Comparison of ENCODE assay signal across 8 mouse cellular contexts in the genomic region with DNA sequence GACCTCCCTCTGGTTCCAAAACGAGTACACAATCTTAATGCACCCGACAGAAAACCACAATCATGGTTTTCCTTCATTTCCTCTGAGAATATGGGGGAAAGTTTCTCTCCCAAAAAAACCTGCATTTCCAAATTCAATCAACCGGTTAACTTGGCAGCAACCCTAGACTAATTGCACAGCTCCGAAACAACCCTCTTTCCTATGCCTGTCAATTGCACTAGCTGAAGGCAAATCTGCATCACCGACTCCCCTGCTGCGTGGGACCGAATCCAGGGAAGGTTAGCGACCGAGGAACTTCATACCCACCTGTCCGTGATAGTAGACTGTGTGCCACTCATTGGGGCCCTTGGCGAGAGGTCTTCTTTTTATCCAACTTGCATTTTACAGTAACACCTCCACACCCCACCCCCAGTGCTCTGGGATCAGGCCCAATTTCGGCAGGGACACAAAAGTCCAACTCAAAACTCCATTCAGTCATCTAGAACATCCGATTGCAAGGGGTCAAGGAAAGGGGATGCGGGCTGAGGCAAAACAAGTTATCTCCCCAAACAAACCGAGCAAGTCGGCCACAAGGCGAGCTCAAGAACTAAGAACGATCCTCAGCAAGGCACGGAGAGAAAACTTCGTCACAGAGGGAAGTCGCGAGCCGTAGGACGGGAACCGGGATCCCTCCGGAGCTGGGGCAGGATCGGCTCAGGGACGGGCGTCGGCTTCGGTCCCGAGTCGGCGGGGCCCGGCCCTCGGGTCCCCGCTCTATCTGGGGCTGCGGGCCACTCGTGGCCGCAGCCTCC. TPM values are rescaled to one million over a fixed set of nuclear protein-coding genes. Genes with fewer than 3 reads are reported as not detected.
DNase-seq lines count a peak whose midpoint lies in the region; ATAC-seq lines count a peak whose summit lies in the region.

No protein-coding gene starts in this region.

- intact Hi-C loops in heart, postnatal 10 days (cut with DNase I) = loop anchor here (2.0 to 5.0 kb wide), 2 partner anchors 18 to 63 kb away; no protein-coding TSS in a partner anchor

- H3K4me1 ChIP-seq in embryonic facial prominence, embryonic 15.5 days = peaks cover 43% of the 10 kb centered on the region
- peaks cover 25% of the 10 kb centered on the region for H3K4me1 ChIP-seq in midbrain, embryonic 14.5 days (ENCODE audit: control insufficient read depth, insufficient read depth, low read length)

- peak; percentile 21 for DNase-seq in right cerebral cortex, adult 18-20 months
- DNase-seq in right cerebral cortex, postnatal 14 days = no peak
- peak; percentile 72 for DNase-seq in adrenal gland, adult 2 months
- peak; percentile 62 to 71 for DNase-seq in heart, postnatal 10 days
- DNase-seq in large intestine, adult 2 months (ENCODE audit: low read depth, low spot score) = peak; percentile 25
- DNase-seq in midbrain, embryonic 14.5 days = peak; percentile 67
- DNase-seq in yolk sac, embryonic 10.5 days (ENCODE audit: low spot score) = peak; percentile 46

- no peaks in the 10 kb centered on the region for H3K27me3 ChIP-seq in embryonic facial prominence, embryonic 15.5 days
- H3K27me3 ChIP-seq in midbrain, embryonic 14.5 days (ENCODE audit: control insufficient read depth, insufficient read depth, low read length) = no peaks in the 10 kb centered on the region

- H3K4me2 ChIP-seq in embryonic facial prominence, embryonic 15.5 days (replicated peaks) = peak overlapping the region; percentile 85
- peak overlapping the region; percentile 92 for H3K4me2 ChIP-seq in midbrain, embryonic 14.5 days (ENCODE audit: low read length)

- peak overlapping the region; percentile 81 for H3K9ac ChIP-seq in embryonic facial prominence, embryonic 15.5 days
- H3K9ac ChIP-seq in midbrain, embryonic 14.5 days (replicated peaks; ENCODE audit: low read length) = peak overlapping the region; percentile 91

- H3K36me3 ChIP-seq in embryonic facial prominence, embryonic 15.5 days = no peaks in the 10 kb centered on the region
- no peaks in the 10 kb centered on the region for H3K36me3 ChIP-seq in midbrain, embryonic 14.5 days (ENCODE audit: control insufficient read depth, insufficient read depth, low read length)

- ATAC-seq in embryonic facial prominence, embryonic 15.5 days (ENCODE audit: insufficient number of reproducible peaks, low FRiP score, low TSS enrichment, low read depth) = no peak; the same call in 1 of the 2 replicates
- no peak; the same call in 1 of the 2 replicates for ATAC-seq in midbrain, embryonic 14.5 days (ENCODE audit: low FRiP score, low TSS enrichment)

- peak overlapping the region; percentile 82 for H3K4me3 ChIP-seq in embryonic facial prominence, embryonic 15.5 days (replicated peaks)
- peak overlapping the region; percentile 92 for H3K4me3 ChIP-seq in midbrain, embryonic 14.5 days (replicated peaks; ENCODE audit: low read depth, low read length)

- peak overlapping the region; percentile 96 for H3K27ac ChIP-seq in embryonic facial prominence, embryonic 15.5 days (replicated peaks)
- peak overlapping the region; percentile 85 for H3K27ac ChIP-seq in midbrain, embryonic 14.5 days (replicated peaks; ENCODE audit: low read depth, low read length)

- under 1% methylated on average over 40 of the region's 40 CpGs for WGBS in embryonic facial prominence, embryonic 15.5 days
- WGBS in large intestine, adult 2 months = under 1% methylated on average over 40 of the region's 40 CpGs
- 0% methylated on average over 40 of the region's 40 CpGs for WGBS in midbrain, embryonic 14.5 days

- no peaks in the 10 kb centered on the region for H3K9me3 ChIP-seq in embryonic facial prominence, embryonic 15.5 days (replicated peaks)
- no peaks in the 10 kb centered on the region for H3K9me3 ChIP-seq in midbrain, embryonic 14.5 days (ENCODE audit: control insufficient read depth, low read length)

RNA-seq across cellular contexts. Expression of gene Arhgef12, which starts 2.0 kb away (rescaled TPM):
- total RNA-seq in adrenal gland, adult 2 months (2021) = 100 to 1,000 TPM; 119 to 126 TPM
- 21.3 and 25.2 TPM in 2 replicates for polyA plus RNA-seq in adrenal gland, adult 2 months (2012; rRNA removed)
- polyA plus RNA-seq in embryonic facial prominence, embryonic 15.5 days (2015; fragmentation: Nextera tagmentation; extraction: Ambion mirVana) = 12.2 and 14.3 TPM in 2 replicates
- total RNA-seq in heart, postnatal 10 days (2021) = 100 to 1,000 TPM; 167 to 181 TPM
- 7.8 and 11.5 TPM in 2 replicates for polyA plus RNA-seq in large intestine, adult 2 months (2012; rRNA removed)
- polyA plus RNA-seq in midbrain, embryonic 14.5 days (2014; fragmentation: Nextera tagmentation; extraction: Ambion mirVana) = 34.8 and 38.6 TPM in 2 replicates

RNA-seq across cellular contexts. Expression of gene Tmem136, which starts 11.3 kb away (rescaled TPM):
- 10 to 100 TPM in 1 of 2 experiments, 1 to 10 TPM in 1; 3.3 to 11.0 TPM for total RNA-seq in adrenal gland, adult 2 months (2021)
- 5.2 and 5.8 TPM in 2 replicates for polyA plus RNA-seq in adrenal gland, adult 2 months (2012; rRNA removed)
- 5.7 TPM in 2 replicates for polyA plus RNA-seq in embryonic facial prominence, embryonic 15.5 days (2015; fragmentation: Nextera tagmentation; extraction: Ambion mirVana)
- total RNA-seq in heart, postnatal 10 days (2021) = 1 to 10 TPM; 7.4 to 9.1 TPM
- polyA plus RNA-seq in large intestine, adult 2 months (2012; rRNA removed) = 0.60 and 0.97 TPM in 2 replicates
- polyA plus RNA-seq in midbrain, embryonic 14.5 days (2014; fragmentation: Nextera tagmentation; extraction: Ambion mirVana) = 9.8 and 11.6 TPM in 2 replicates
